In genomic region chr13:107513274-107514146, GRCm38 (mm10) we compare ENCODE assay signal across 22 mouse cellular contexts.
A peak's percentile ranks its signal among the peaks of the same experiment; 100 is the strongest.
DNase-seq lines count a peak whose midpoint lies in the region; ATAC-seq and TF ChIP-seq lines count a peak whose summit lies in the region.
"Had no signal": no experiment of that assay in that cellular context is flagged by ENCODE, and none has a peak within 500 bp of the region (broad histone marks: within the 10 kb centered on the region; RNA-seq: fewer than 3 reads in every experiment).

No protein-coding gene starts in this region.

- no peaks in the 10 kb centered on the region for H3K4me1 ChIP-seq in kidney, embryonic 14.5 days (ENCODE audit: control insufficient read depth, insufficient read depth, low read length)
- no peaks in the 10 kb centered on the region for H3K4me1 ChIP-seq in kidney, postnatal 0 days (replicated peaks; ENCODE audit: insufficient read depth, low read length)
- H3K4me1 ChIP-seq in megakaryocyte, embryonic 14.5 days: no peaks in the 10 kb centered on the region
- H3K4me1 ChIP-seq in CH12.LX (ENCODE audit: control insufficient read depth in 1 of 2, insufficient read depth in 2 of 2): peaks cover 4 to 13% of the 10 kb centered on the region in 2 experiments
- H3K4me1 ChIP-seq: embryonic facial prominence, embryonic 12.5 days; embryonic facial prominence, embryonic 15.5 days; forebrain, embryonic 12.5 days; forebrain, embryonic 15.5 days; heart, embryonic 10.5 days; hindbrain, embryonic 12.5 days; hindbrain, embryonic 15.5 days had no signal

- no peak overlapping the region for H3K4me2 ChIP-seq in kidney, embryonic 14.5 days (replicated peaks; ENCODE audit: low read depth, low read length)
- no peak overlapping the region for H3K4me2 ChIP-seq in kidney, postnatal 0 days (ENCODE audit: low read length)
- 0 out of 2 replicates have a peak overlapping the region, but pooled peaks have one; percentile 44 for H3K4me2 ChIP-seq in CH12.LX (ENCODE audit: insufficient read depth, low read depth, poor library complexity, severe bottlenecking)
- H3K4me2 ChIP-seq: embryonic facial prominence, embryonic 12.5 days; embryonic facial prominence, embryonic 15.5 days; forebrain, embryonic 12.5 days; forebrain, embryonic 15.5 days; hindbrain, embryonic 12.5 days; hindbrain, embryonic 15.5 days had no signal

- no peak for TF ChIP-seq POLR2A in CH12.LX (IDR thresholded peaks at IDR 0.05; ENCODE audit: low read depth, low read length)

- no peak overlapping the region for H3K9ac ChIP-seq in kidney, embryonic 14.5 days (ENCODE audit: low read depth, low read length)
- no peak overlapping the region for H3K9ac ChIP-seq in kidney, postnatal 0 days (ENCODE audit: low read depth, low read length)
- no peak overlapping the region for H3K9ac ChIP-seq in CH12.LX (ENCODE audit: insufficient read depth, low read depth)
- H3K9ac ChIP-seq: embryonic facial prominence, embryonic 12.5 days; embryonic facial prominence, embryonic 15.5 days; forebrain, embryonic 12.5 days; forebrain, embryonic 15.5 days; hindbrain, embryonic 12.5 days; hindbrain, embryonic 15.5 days had no signal

- WGBS in kidney, embryonic 14.5 days: 40% methylated on average over 6 of the region's 6 CpGs
- 36% methylated on average over 6 of the region's 6 CpGs for WGBS in kidney, postnatal 0 days

- peak overlapping the region; percentile 62; the same call in 1 of the 2 replicates for H3K27ac ChIP-seq in kidney, embryonic 14.5 days (ENCODE audit: low read depth, low read length)
- H3K27ac ChIP-seq in kidney, postnatal 0 days: no peak overlapping the region
- no peak overlapping the region for H3K27ac ChIP-seq in CH12.LX (ENCODE audit: insufficient read depth, low read depth)
- H3K27ac ChIP-seq: embryonic facial prominence, embryonic 12.5 days; embryonic facial prominence, embryonic 15.5 days; forebrain, embryonic 12.5 days; forebrain, embryonic 15.5 days; heart, adult 2 months; heart, embryonic 10.5 days; hindbrain, embryonic 12.5 days; hindbrain, embryonic 15.5 days had no signal

- no peaks in the 10 kb centered on the region for H3K36me3 ChIP-seq in kidney, embryonic 14.5 days (ENCODE audit: control insufficient read depth, insufficient read depth, low read length)
- no peaks in the 10 kb centered on the region for H3K36me3 ChIP-seq in kidney, postnatal 0 days (ENCODE audit: insufficient read depth, low read length)
- no peaks in the 10 kb centered on the region for H3K36me3 ChIP-seq in megakaryocyte, embryonic 14.5 days (replicated peaks; ENCODE audit: low read length)
- H3K36me3 ChIP-seq in CH12.LX (replicated peaks in 1 of 2; ENCODE audit: control insufficient read depth in 1 of 2, insufficient read depth in 1 of 2, low read length in 1 of 2): no peaks in the 10 kb centered on the region
- H3K36me3 ChIP-seq: embryonic facial prominence, embryonic 12.5 days; embryonic facial prominence, embryonic 15.5 days; forebrain, embryonic 12.5 days; forebrain, embryonic 15.5 days; heart, embryonic 10.5 days; hindbrain, embryonic 12.5 days; hindbrain, embryonic 15.5 days had no signal

- peak; percentile 14; the same call in 1 of the 2 replicates for TF ChIP-seq EP300 in CH12.LX (IDR thresholded peaks at IDR 0.05; ENCODE audit: low read length)

- no peak for TF ChIP-seq CTCF in kidney, postnatal 0 days (IDR thresholded peaks at IDR 0.05; ENCODE audit: low read depth)
- TF ChIP-seq CTCF in CH12.LX (conservative IDR thresholded peaks at IDR 0.05 in 1 of 2, IDR thresholded peaks at IDR 0.05 in 1 of 2; ENCODE audit: low read depth in 2 of 2, low read length in 2 of 2): no peak

- H3K9me3 ChIP-seq in kidney, embryonic 14.5 days (ENCODE audit: control insufficient read depth, low read length): no peaks in the 10 kb centered on the region
- no peaks in the 10 kb centered on the region for H3K9me3 ChIP-seq in kidney, postnatal 0 days (replicated peaks; ENCODE audit: low read length)
- no peaks in the 10 kb centered on the region for H3K9me3 ChIP-seq in megakaryocyte, embryonic 14.5 days
- no peaks in the 10 kb centered on the region for H3K9me3 ChIP-seq in CH12.LX (replicated peaks; ENCODE audit: low read length)
- H3K9me3 ChIP-seq: embryonic facial prominence, embryonic 12.5 days; embryonic facial prominence, embryonic 15.5 days; forebrain, embryonic 12.5 days; forebrain, embryonic 15.5 days; heart, embryonic 10.5 days; hindbrain, embryonic 12.5 days; hindbrain, embryonic 15.5 days had no signal

- dilution Hi-C loops in CH12.LX (cut with MboI; ENCODE audit: extremely low pct_ligation_motif_present, extremely low pct_unique_long_range_greater_than_20kb, low sequenced_read_pairs): no loop called here

- no peak for DNase-seq in kidney, postnatal 36 days
- DNase-seq in kidney, postnatal 0 days (ENCODE audit: low spot score): peak; percentile 64
- DNase-seq in kidney, adult 9 months: no peak
- no peak for DNase-seq in CH12.LX (ENCODE audit: extremely low read depth)
- DNase-seq: adrenal gland, adult 2 months; B cell, adult 2 months; cerebellum, adult 11 months; cerebellum, adult 2 months; cerebellum, adult 9-11 months; cerebellum, postnatal 25 days; gastrocnemius, postnatal 25 days; heart, adult 2 months had no signal

- no peak overlapping the region for H3K4me3 ChIP-seq in kidney, embryonic 14.5 days (ENCODE audit: low read length)
- no peak overlapping the region for H3K4me3 ChIP-seq in kidney, postnatal 0 days (replicated peaks; ENCODE audit: low read depth, low read length)
- H3K4me3 ChIP-seq in megakaryocyte, embryonic 14.5 days (replicated peaks): peak overlapping the region; percentile 60
- H3K4me3 ChIP-seq in CH12.LX (replicated peaks in 1 of 3; ENCODE audit: low read depth in 2 of 3, low read length in 2 of 3, poor library complexity in 1 of 3): no peak overlapping the region
- H3K4me3 ChIP-seq: embryonic facial prominence, embryonic 12.5 days; embryonic facial prominence, embryonic 15.5 days; forebrain, embryonic 12.5 days; forebrain, embryonic 15.5 days; heart, adult 2 months; heart, embryonic 10.5 days; hindbrain, embryonic 12.5 days; hindbrain, embryonic 15.5 days had no signal

- no peak for TF ChIP-seq RAD21 in CH12.LX (IDR thresholded peaks at IDR 0.05; ENCODE audit: low read depth, low read length)

- in situ Hi-C loops in CH12.LX (cut with MboI; ENCODE audit: low pct_ligation_motif_present, low pct_unique_long_range_greater_than_20kb, low sequenced_read_pairs): no loop called here

- no peaks in the 10 kb centered on the region for H3K27me3 ChIP-seq in kidney, embryonic 14.5 days (ENCODE audit: control insufficient read depth, insufficient read depth, low read length)
- no peaks in the 10 kb centered on the region for H3K27me3 ChIP-seq in kidney, postnatal 0 days (ENCODE audit: insufficient read depth, low read length)
- H3K27me3 ChIP-seq in megakaryocyte, embryonic 14.5 days (replicated peaks): peaks cover 19% of the 10 kb centered on the region
- peaks cover 12% of the 10 kb centered on the region for H3K27me3 ChIP-seq in CH12.LX (replicated peaks)
- H3K27me3 ChIP-seq: embryonic facial prominence, embryonic 12.5 days; embryonic facial prominence, embryonic 15.5 days; forebrain, embryonic 12.5 days; forebrain, embryonic 15.5 days; hindbrain, embryonic 12.5 days; hindbrain, embryonic 15.5 days had no signal

- no peaks in the 10 kb centered on the region for H3K79me2 ChIP-seq in CH12.LX (replicated peaks; ENCODE audit: control insufficient read depth, extremely low read depth, insufficient read depth, poor library complexity, severe bottlenecking)

- peak; percentile 94 for ATAC-seq in kidney, embryonic 14.5 days (ENCODE audit: low FRiP score, low TSS enrichment)
- ATAC-seq in kidney, postnatal 0 days (replicated peaks; ENCODE audit: low FRiP score, low read depth): peak; percentile 78
- ATAC-seq in megakaryocyte, adult 5-6 weeks (ENCODE audit: poor library complexity, severe bottlenecking): no peak
- ATAC-seq: forebrain, embryonic 15.5 days had no signal

TF ChIP-seq in CH12.LX, 34 proteins besides CTCF, POLR2A, EP300 and RAD21:
- TF ChIP-seq ETS1 (conservative IDR thresholded peaks at IDR 0.05; ENCODE audit: low read depth, low read length) (no peak; the same call in 1 of the 2 replicates), ZNF384 (IDR thresholded peaks at IDR 0.05; ENCODE audit: low read depth, low read length) (0 out of 2 replicates have a peak, but pooled peaks have one; percentile 13), MAFK (IDR thresholded peaks at IDR 0.05; ENCODE audit: insufficient replicate concordance, low read length) (0 out of 2 replicates have a peak, but pooled peaks have one; percentile 42), CHD1 (IDR thresholded peaks at IDR 0.05; ENCODE audit: low read depth, low read length) (no peak), JUND (conservative IDR thresholded peaks at IDR 0.05; ENCODE audit: low read depth, low read length) (peak; percentile 54; the same call in 1 of the 2 replicates), IRF4 (IDR thresholded peaks at IDR 0.05; ENCODE audit: low read depth, low read length) (peak; percentile 51; the same call in 1 of the 2 replicates), MAX (IDR thresholded peaks at IDR 0.05; ENCODE audit: low read length) (no peak), HCFC1 (IDR thresholded peaks at IDR 0.05; ENCODE audit: low read depth, low read length) (no peak), SIN3A (IDR thresholded peaks at IDR 0.05; ENCODE audit: low read length) (no peak)
